Mouse (Mus musculus) cerebellum, postnatal 36 days (tissue): ENCODE data around the gene Anp32a.
A peak's percentile ranks its signal among the peaks of the same experiment; 100 is the strongest.

Source experiments
- DNase-seq, 2 experiments: peaks; one replicate each; pipeline ENCODE4 v3.0.0; 2021 to 2022; ENCODE audit warnings: mixed read lengths in 2 of 2

The Anp32a gene

DNA sequence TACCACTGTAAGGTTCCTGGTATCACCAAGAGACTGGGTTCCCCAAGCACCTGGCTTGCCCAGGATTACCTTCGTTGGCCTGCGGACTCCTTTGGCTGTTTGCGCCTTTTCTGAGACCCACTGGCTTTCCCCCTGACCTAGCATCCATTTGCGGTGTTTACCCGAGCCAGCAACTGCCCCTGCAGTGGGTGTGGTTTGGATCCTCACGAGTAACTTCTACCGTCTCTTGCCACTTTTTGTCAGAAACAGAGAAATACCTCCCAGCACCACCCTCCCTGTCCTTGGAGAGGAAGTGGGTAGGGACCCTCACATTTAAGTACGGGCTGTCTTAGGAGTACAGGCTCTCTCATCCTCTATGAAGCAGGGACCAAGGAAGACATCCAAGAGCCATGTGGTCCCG, 29.1 kb downstream of the Anp32a start:
- DNase-seq, result no peak

DNA sequence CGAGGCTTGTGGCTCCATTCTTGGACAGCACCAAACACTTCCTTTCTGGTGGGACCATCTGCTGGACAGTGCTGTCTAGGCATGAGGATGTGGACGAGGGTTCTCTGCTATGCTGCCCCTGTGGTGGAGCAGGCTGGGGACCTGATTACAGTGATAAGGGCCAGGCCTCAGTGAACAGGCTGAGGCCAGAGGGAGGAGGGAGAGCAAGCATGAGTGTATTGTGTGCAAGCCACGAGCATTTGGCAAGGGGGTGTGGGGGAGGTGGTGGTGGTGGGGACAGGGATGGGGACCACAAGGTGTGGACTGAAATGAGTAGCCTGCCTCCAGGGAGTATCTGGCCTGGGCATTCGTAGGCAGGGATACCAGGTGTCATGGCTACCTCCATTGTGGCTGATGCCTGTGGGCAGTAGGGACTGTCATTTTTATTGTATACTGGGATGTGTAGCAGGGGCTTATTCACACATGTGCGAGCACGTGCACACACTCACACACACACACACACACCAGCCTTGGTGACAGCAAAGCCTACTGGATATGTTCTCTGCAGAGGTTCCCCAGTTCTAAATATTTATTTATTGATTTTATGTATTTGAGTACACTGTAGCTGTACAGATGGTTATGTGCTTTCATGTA, 29.7 kb downstream of the Anp32a start:
- peak in 1 of 2 experiments; percentile 26 for DNase-seq

DNA sequence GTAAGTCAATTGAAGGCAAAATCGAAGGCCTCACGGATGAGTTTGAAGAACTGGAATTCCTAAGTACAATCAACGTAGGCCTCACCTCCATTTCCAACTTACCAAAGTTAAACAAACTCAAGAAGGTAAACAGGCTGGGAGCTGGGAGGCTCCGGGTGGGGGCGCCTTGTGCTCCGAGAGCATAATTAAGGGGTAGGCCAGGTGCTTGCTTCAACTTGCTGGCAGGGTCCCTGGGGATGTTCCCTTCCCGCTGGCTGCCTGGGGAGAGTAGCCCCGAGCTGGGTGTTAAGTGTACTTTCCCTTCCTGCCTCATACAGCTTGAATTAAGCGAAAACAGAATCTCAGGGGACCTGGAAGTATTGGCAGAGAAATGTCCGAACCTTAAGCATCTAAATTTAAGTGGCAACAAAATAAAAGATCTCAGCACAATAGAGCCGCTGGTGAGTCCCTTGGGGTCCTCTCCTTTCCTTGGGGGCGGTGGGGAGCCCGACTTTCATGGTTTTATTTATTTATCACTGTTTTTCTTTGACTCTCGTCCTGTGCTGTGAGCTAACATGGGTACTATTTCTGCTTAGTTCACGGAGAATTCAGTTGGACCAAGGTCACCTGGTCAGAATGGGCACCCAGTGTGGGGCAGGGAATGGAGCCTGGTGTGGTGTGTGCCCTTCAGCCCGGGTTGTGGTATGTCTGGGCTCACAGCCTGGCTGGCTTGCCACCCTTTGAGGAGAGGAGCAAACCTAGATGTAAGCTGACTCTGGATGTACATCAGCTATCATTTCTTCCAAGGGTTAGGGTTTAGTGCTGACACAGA, 30.9 kb downstream of the Anp32a start:
- DNase-seq, result no peak

DNA sequence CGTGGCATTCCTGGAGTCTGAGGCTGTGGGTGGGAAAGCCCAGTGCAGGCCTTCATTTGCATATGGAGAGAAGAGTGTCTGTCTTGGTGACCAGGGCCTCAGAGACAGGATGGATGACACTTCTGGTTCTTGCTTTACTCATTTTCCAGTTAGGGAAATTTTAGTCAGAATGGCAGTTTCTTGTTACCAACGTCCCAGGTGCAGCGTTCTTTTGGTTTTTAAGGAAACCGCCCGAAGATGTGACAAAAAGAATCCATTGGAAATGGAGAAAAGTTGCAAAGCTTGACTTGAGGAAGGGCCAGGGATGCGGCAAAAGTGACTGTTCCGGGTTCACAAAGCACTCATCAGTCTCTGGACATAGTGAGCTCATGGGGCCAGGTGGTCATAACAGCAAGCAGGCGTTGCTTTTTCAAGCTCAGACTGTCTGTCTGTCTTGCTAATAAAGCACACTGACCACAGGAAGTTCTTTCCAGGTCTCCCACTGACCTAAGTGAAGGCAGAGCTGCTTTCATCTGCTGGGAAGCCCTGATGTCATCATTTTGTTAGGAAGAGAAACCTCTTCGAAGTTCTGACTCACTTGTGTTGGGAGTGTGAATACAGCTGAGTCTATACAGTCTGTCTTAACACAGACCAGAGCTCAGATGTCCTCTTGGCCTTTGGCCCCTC, 31.6 kb downstream of the Anp32a start:
- no peak for DNase-seq

DNA sequence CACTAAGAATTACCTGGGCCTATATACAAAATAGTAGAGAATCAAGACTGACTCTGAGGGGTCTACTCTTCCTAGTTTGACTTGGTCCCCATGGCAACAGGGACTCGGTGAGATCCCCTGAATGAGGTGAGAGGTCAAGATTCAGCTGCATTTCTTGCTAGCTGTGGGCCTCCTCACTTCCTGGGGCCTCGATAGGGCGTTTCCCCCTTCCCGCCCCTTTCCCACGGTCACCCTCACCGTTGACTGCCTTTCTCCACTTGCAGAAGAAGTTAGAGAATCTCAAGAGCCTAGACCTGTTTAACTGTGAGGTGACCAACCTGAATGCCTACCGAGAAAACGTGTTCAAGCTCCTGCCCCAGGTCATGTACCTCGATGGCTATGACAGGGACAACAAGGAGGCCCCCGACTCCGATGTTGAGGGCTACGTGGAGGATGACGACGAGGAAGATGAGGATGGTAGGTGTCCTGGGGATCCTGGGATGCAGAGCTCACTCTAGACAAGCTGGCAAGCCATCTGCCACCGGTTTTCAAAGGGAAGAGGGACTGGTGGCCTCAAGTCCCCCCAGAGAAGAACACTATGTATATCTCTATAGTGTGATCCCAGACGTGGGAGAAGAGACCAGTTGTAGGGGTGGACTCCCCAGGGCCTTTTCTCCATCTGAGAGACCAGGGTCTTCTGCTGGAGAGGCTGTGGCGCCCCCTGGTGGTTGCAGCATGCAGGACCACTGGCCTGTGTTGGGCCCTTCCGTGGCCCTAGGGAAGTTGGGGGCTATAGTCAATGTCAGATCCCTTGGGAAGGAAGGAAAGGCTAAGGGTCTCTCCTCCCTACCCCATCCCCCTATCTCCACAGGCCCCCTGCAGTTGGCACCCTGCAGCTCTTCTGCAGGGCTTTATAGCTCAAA, 32.4 kb downstream of the Anp32a start:
- peak; percentile 74 to 82 for DNase-seq

DNA sequence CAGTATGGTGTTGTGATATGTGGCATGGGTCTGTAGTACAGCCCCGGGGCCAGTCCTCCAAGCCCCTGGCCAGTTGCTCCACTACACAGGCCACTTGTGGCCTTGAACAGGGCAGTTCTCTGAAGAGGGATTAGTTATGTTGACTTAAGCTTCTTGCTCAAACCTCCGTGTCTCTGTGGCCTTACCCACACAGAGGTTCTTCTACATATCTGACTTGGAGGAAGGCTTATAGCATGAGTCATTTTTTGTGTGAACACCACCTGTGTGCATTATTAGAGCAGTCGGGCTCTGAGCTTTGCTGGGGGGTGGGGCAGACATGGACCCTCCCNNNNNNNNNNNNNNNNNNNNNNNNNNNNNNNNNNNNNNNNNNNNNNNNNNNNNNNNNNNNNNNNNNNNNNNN, 33.2 kb downstream of the Anp32a start:
- peak in 1 of 2 experiments; percentile 12 for DNase-seq

DNA sequence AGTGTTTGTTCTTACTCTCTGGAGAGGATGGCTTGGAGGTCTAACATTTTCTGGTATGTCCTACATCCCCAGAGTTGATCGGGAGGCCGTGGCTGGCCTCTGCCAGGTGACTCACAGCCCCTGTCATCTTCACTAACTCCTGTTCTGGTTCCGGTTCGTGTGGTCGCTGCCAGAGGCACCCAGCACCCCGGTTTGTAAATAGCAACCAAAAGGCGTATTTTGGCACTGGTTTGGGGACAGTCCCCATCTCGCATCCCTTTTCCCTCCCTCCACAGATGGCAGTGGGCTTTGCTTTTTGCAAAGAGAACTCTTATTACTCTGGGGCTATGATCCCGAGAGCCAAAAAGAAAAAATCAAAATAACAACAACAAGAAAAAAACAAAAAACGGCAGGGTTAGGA, 36.8 kb downstream of the Anp32a start:
- DNase-seq, result no peak

DNA sequence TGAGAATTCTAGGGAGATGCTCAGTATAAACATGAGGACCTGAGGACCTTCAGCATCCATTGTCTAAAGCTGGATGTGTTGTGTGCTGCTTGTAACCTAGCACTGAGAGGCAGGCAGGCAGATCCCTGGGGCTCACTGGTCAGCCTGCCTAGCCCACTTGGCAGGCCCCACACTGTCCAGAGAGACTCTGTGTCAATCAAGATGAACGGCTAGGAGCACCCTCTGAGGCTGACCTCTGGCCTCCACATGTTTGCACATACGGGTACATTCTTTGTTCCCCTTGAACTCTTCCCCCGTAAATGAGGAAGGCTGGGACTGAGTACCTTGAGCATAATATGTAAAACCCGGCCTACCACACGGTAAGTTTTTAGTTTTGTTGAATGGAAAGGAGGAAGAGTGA, 39.3 kb downstream of the Anp32a start:
- no peak for DNase-seq

DNA sequence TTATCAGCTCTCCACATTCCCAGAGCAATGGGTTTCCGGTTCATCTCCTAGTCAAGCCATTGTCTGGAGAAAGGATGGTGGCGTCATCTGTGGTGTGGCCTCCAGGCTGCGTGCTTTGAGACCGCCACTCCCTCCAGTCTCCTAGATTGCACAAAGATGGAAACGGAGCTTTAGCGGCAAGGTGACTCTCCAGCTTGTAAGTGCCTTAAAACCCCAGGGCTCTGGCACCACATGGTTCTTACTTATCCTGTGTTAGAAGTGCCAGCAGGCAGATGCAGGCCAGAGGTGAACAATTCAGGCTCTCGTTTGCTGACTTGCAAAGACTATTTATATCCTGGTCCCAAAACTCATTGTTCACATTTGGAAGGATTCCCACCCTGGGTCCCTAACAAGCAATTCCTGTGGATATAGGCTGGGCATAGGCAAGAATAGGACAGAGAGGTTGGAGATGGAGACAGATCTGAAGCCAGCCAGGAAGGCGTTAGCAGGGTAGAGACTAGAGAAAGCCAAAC, 40.4 kb downstream of the Anp32a start:
- no peak for DNase-seq

DNA sequence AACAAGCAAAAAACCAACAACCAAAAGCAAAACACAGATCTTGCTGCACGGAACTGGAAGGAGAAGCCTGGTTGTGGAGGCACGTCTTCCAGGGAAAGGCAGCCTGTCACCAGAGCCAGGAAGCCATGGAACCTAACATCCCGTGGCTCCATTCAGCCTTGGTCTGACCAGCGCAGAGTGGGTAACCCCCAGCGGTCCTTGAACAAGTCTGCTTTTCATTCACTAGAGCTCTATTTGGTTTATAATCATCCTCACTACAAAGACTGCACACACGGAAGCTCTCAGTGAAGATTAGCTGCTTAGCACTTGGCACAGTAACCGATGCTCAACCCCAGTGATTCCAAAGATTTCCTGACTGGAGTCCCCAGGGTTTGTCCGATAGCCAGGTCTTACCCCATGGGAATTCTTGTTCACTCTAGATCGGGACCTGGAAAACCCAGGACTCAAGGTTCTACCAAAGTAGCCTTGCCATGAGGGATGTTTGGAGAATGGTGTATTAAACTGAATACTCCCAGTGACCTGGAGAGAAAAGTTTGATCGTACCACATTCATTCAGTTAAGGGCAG, 41.5 kb downstream of the Anp32a start:
- no peak for DNase-seq

DNA sequence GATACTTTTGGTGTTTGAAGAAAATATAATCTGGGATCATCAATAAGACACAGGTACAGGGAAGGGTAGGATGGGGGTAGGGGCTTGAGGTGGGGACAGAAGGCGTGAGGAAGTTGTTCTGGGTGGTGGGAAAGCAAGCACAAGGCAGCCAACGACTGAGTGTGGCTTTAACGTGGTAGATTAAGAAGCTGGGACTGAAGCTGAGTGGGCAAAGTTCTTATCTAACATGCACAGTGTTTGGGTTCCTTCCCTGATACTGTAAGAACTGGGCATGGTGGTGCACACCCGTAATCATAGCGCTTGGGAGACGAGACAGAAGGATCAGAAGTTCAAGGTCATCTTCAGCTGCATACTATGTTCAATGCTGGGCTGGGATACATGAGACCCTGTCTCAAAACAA, 44.0 kb downstream of the Anp32a start:
- no peak for DNase-seq

DNA sequence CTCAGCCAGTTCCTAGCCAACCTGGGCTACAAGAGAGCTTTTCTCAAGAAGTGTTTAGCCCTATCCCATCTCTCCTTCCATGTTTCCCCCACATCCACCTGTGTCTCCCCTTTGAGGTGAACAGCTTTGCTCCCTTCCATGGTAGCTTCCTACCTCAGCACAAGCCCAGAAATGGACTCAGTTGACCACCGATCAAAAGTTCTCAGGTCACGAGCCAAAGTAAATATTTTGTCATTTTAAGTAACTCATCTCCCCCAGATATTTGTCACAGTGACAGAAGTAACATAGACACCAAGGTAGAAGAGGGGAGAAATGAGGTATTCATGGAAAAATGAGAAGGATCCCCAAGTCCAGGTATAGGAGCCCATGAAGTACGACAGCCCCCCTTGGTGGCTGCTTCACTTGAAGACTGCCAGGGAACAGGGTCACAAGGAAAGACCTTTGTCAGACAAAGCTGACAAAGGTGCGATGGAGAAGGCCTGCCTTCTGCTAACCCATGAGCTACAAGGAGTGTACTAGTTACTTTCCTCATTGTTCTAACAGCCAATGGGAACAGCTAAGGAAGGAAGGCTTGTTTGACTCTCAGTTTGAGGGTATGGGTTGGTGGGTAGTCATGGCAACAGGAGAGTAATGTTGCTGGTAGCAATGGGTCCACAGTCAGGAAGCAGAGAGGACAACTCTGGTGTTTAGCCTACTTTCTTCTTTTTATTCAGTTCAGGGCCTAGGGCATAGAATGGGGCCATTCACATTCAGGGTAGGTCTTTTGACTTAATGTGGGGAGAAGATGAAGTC, 44.8 kb downstream of the Anp32a start:
- no peak for DNase-seq

DNA sequence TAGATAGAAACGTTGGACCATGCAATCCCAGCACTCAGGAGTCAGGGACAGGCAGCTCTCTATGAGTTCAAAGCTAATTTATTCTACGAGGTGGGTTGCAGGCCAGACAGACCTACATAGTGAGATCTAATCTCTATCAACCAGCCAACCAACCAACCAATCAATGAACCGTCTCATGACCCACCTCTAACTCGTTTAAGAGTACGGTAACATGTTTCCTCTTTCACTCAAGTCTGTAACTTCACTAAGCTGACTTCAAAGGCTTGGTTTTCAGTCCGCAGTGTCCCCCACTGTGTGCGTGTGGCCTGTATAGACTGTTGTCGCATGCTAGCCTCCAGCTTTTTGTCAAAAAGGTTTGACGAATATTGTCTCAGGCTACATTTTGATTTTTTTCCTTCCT, 48.6 kb downstream of the Anp32a start:
- no peak for DNase-seq

DNA sequence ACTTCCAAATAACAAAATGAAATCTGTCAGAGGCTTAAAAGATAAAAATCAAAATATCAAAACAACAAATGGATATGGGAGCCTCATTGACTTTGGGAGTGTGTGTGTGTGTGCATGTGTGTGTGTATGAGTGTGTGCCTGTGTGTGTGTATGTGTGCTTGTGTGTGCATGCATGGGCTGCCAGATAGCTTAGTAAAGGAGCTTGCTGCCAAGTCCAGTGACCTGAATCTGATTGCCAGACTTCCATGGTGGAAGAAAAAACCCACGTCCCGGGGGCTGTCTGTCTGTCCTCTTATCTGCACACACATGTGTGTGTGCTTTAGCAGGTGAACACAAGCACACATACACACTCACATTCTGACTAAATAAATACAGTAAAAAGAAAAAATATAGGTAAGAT, 52.4 kb downstream of the Anp32a start:
- DNase-seq, result no peak

DNA sequence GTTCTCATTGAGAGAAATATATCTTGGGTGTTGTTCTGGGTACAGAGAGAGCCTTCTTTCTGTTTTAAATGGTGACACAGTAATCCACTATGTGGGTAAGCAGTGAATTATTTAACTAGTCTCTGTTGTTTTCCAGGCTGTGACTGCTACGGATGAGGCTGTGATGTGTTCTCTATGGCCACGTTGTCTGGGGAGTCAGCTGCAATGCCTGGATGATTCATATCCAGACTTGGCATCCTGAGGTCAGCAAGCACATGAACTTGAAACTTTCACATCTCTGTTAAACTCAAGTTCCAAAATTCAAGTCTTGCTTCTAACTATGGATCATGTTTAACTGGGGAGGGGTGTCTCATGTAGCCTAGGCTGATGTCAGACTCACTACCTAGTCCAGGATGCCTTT, 53.1 kb downstream of the Anp32a start:
- DNase-seq, result no peak

DNA sequence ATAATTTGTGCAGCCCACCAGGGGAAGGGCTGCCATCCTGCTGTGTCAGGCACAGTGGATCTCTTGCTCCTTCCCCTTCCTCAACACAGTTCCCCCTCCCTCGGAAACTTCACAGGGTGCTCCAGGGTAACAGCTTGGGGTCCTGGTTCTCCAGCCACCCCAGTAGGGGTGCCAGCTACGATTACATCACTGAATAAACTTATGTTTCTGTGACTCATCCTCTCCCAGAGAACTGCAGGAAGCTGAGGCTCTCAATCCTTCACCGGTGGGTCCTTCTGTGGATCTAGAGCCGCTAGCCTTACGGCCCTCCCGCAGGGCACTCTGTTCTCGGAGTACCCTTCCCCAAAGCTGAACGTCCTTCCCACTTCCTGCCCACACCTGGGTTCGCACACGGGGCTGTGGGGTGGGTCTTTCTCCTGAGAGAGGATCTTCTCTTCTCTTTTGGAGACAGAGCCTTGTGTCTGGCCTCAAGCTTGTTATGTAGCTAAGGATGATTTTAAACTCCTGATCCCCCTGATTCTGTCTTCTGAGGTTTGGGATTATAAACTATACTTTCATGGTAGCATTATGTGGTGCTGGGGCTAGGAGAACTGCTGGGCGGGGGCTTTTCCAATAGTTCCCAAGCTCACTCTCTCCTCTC, 59.6 kb downstream of the Anp32a start:
- no peak for DNase-seq

DNA sequence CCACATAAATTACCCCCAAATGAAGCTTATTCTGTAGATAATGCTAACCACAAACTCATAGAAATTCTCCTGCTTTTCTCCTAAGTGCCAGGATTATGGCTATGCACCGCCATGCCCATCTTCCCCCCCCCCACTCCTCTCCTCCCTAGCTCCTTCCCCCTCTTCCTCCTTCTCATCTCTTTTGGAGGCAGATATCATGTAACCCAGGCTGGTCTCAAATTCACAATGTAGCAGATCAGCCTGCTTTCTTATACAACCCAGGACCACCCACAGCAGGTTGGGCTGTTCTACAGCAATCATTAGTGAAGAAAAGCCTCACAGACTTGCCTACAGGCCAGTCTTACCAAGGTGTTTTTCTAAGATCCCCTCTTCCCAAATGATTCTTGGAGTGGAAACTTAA, 60.5 kb downstream of the Anp32a start:
- no peak for DNase-seq

DNA sequence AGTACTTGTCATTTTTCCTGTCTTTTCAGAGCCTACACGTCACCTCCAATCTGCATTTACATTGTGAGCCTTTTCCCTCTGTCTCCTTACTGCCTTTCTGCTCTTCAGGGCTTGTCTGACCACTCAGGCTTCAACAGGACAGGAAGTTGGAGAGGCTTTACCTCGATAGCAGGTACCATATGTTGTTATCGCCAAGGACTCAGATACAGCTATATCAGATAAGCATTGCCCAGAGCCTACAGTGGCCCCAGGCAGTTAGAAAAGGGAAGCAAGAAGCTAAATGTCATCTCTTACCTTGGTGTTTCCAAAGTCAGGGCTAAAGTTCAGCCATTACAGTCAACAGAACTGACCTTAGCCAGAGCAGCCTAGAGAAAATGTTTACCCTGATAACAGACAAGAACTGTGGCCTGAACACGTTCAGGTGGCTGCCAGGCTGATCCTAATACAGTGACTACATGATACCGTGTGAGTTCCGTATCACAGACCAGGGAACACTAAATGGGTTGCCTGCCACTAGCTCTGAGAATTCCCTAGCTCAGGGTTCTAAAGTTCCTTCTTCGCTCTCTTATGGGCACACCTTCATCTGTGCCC, 65.4 kb downstream of the Anp32a start:
- no peak for DNase-seq

DNA sequence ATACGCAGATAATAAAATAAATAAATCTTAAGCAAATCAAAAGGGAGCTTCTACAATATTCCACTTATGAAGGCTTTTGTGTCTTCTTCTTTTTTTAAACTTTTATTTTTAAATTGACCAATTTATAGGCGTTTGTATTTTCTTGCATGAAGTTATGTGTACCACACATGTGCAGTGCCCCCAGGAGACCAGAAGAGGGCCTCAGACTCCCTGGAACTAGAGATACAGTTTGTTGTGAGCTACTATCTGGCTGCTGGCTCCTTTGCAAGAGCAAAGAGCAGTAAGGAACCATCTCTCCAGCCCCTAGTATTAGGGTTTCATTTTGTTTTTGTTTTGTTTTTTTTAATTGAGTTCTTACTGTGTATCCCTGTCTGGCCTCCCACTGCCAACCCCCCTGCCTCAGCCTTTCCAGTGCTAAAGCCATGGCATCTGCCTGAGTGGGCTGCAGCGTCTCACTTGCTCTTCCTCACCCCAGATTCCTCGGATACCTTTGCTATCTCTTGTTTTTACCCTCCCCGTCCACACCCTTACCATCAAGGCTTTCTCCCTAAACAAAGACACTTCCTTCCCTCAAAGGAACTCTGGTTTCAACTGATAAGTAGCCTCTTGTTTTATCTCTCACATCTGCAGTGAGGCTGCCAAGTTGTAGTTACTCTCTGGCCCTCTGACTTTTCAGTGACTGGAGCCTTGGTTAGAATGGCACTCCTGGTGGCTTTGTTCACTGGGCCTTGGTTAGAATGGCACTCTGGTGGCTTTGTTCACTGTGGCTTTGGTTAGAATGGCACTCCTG, 66.5 kb downstream of the Anp32a start:
- DNase-seq, result no peak

DNA sequence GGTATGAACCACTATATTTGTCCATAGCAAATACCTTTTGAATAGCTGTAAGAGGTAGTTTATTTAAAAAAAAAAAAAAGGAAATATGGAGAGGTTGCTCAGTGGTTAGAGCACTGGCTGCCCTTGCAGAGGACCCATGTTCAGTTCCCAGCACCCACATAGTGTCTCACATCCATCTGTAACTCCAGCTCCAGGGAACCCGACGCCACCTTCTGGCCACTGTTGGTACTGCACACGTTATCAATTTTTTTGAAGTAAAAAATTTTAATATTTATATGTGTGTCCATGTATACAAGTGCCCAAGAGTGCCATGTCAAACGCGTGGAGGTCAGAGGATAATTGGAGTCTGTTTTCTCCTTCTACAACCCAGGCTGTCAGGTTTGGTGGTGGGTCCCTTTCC, 77.6 kb downstream of the Anp32a start:
- DNase-seq, result peak in 1 of 2 experiments; percentile 23
